Mouse (Mus musculus) lung, embryonic 16.5 days (tissue): Measurements from ENCODE around the gene Bid. TPM values are rescaled to one million over a fixed set of nuclear protein-coding genes. Genes with fewer than 3 reads are reported as not detected.

Source experiments
- ATAC-seq: fragments of 200-750 bp; cut with Nextera tagmentation; 2 replicates; pipeline ENCODE4 v1.8.0; 2017; ENCODE audit warnings: low read depth, mild to moderate bottlenecking, moderate library complexity
- H3K27ac ChIP-seq: fragments of 300-500 bp; sonication (generic); 2 replicates; pipeline ENCODE4 v1.5.1; 2014; ENCODE audit warnings: mild to moderate bottlenecking, control low read depth, low read length
- H3K27me3 ChIP-seq: fragments of 300-500 bp; sonication (generic); 2 replicates; pipeline ENCODE4 v1.6.1; 2014; ENCODE audit warnings: low read depth, low read length, mixed read lengths; ENCODE audit not compliant: control insufficient read depth, insufficient read depth
- H3K36me3 ChIP-seq: fragments of 300-500 bp; sonication (generic); 2 replicates; pipeline ENCODE4 v1.6.1; 2014; ENCODE audit warnings: low read length; ENCODE audit not compliant: control insufficient read depth, insufficient read depth
- H3K4me1 ChIP-seq: fragments of 300-500 bp; sonication (generic); replicated peaks from 2 replicates; pipeline ENCODE4 v1.6.1; 2014; ENCODE audit warnings: low read length, mixed read lengths; ENCODE audit not compliant: control insufficient read depth, insufficient read depth
- H3K4me2 ChIP-seq: fragments of 300-500 bp; sonication (generic); 2 replicates; pipeline ENCODE4 v1.6.1; 2014; ENCODE audit warnings: low read depth, low read length, control low read depth
- H3K4me3 ChIP-seq: fragments of 300-500 bp; sonication (generic); 2 replicates; pipeline ENCODE4 v1.5.1; 2014; ENCODE audit warnings: mild to moderate bottlenecking, low read length, control low read depth
- H3K9ac ChIP-seq: fragments of 300-500 bp; sonication (generic); 2 replicates; pipeline ENCODE4 v1.6.1; 2014; ENCODE audit warnings: low read length, control low read depth
- H3K9me3 ChIP-seq: fragments of 300-500 bp; sonication (generic); 2 replicates; pipeline ENCODE4 v1.6.1; 2016; ENCODE audit warnings: low read length; ENCODE audit not compliant: control insufficient read depth
- WGBS: fragments of 180-500 bp; shearing (Covaris S2); extraction: QIAGEN DNeasy Blood & Tissue Kit; methylation state at CpG from one replicate; pipeline ENCODE4 v1.1.7; 2014; 5-methylcytosine and 5-hydroxymethylcytosine counted together
- polyA plus RNA-seq: library from polyadenylated mRNA; unstranded; fragments of >200 nt; fragmentation: Nextera tagmentation; extraction: Ambion mirVana; gene quantifications from 2 replicates; pipeline ENCODE4 v1.2.1, GENCODE M21; 2015

The Bid gene
- polyA plus RNA-seq, 1 experiment from 2014 or later: 15.2 TPM

GRCm38 (mm10) chr6:120901776-120902645, 14.6 kb downstream of the Bid start:
- WGBS: 84% methylated on average over 14 of the region's 14 CpGs
- no peaks in the 10 kb centered on the region for H3K4me1 ChIP-seq
- ATAC-seq: no peak
- H3K27ac ChIP-seq: no peak overlapping the region
- no peak overlapping the region for H3K4me3 ChIP-seq
- H3K4me2 ChIP-seq: no peak overlapping the region
- H3K36me3 ChIP-seq: no peaks in the 10 kb centered on the region
- H3K27me3 ChIP-seq: no peaks in the 10 kb centered on the region
- H3K9me3 ChIP-seq: no peaks in the 10 kb centered on the region
- no peak overlapping the region for H3K9ac ChIP-seq

GRCm38 (mm10) chr6:120898188-120898833, 18.3 kb downstream of the Bid start:
- Histone ChIP-seq H3K9ac (no peak overlapping the region), H3K4me2 (no peak overlapping the region), H3K4me3 (no peak overlapping the region), H3K27me3 (no peaks in the 10 kb centered on the region), H3K27ac (no peak overlapping the region), H3K9me3 (no peaks in the 10 kb centered on the region), H3K36me3 (peaks cover 2% of the 10 kb centered on the region; the same call in 1 of the 2 replicates), H3K4me1 (no peaks in the 10 kb centered on the region)
- WGBS: 64% methylated on average over 6 of the region's 6 CpGs
- peak; percentile 68; the same call in 1 of the 2 replicates for ATAC-seq

- Histone ChIP-seq H3K4me2 (no peak overlapping the region), H3K27ac (no peak overlapping the region), H3K36me3 (peaks cover 14% of the 10 kb centered on the region), H3K9ac (no peak overlapping the region), H3K4me1 (no peaks in the 10 kb centered on the region), H3K27me3 (no peaks in the 10 kb centered on the region), H3K4me3 (no peak overlapping the region), H3K9me3 (no peaks in the 10 kb centered on the region)
- WGBS: 76% methylated on average over 9 of the region's 9 CpGs
- no peak for ATAC-seq
Observed at GRCm38 (mm10) chr6:120894524-120894923, 22.1 kb downstream of the Bid start.

- peaks cover 16% of the 10 kb centered on the region for H3K36me3 ChIP-seq
- H3K9me3 ChIP-seq: no peaks in the 10 kb centered on the region
- no peak overlapping the region for H3K4me3 ChIP-seq
- no peak for ATAC-seq
- no peak overlapping the region for H3K27ac ChIP-seq
- H3K27me3 ChIP-seq: no peaks in the 10 kb centered on the region
- H3K4me2 ChIP-seq: no peak overlapping the region
- no peak overlapping the region for H3K9ac ChIP-seq
- 93% methylated on average over 9 of the region's 9 CpGs for WGBS
- no peaks in the 10 kb centered on the region for H3K4me1 ChIP-seq
Observed at GRCm38 (mm10) chr6:120894089-120894488, 22.6 kb downstream of the Bid start.

GRCm38 (mm10) chr6:120886696-120887095, 30.0 kb downstream of the Bid start:
- 72% methylated on average over 17 of the region's 17 CpGs for WGBS
- H3K27me3 ChIP-seq: no peaks in the 10 kb centered on the region
- no peak overlapping the region for H3K27ac ChIP-seq
- H3K36me3 ChIP-seq: peaks cover 30% of the 10 kb centered on the region
- no peak overlapping the region for H3K4me2 ChIP-seq
- no peaks in the 10 kb centered on the region for H3K4me1 ChIP-seq
- ATAC-seq: no peak
- no peak overlapping the region for H3K9ac ChIP-seq
- no peaks in the 10 kb centered on the region for H3K9me3 ChIP-seq
- no peak overlapping the region for H3K4me3 ChIP-seq

GRCm38 (mm10) chr6:120884436-120884835, 32.2 kb downstream of the Bid start:
- H3K4me2 ChIP-seq: no peak overlapping the region
- H3K4me3 ChIP-seq: no peak overlapping the region
- H3K36me3 ChIP-seq: peaks cover 27% of the 10 kb centered on the region
- no peak overlapping the region for H3K27ac ChIP-seq
- WGBS: 97% methylated on average over 6 of the region's 6 CpGs
- H3K4me1 ChIP-seq: no peaks in the 10 kb centered on the region
- no peak overlapping the region for H3K9ac ChIP-seq
- H3K27me3 ChIP-seq: no peaks in the 10 kb centered on the region
- no peak for ATAC-seq
- H3K9me3 ChIP-seq: no peaks in the 10 kb centered on the region

GRCm38 (mm10) chr6:120879046-120879445, 37.6 kb downstream of the Bid start:
- Histone ChIP-seq H3K4me3 (no peak overlapping the region), H3K4me2 (no peak overlapping the region), H3K27me3 (no peaks in the 10 kb centered on the region), H3K9me3 (no peaks in the 10 kb centered on the region), H3K9ac (no peak overlapping the region), H3K27ac (no peak overlapping the region), H3K36me3 (peaks cover 20% of the 10 kb centered on the region), H3K4me1 (no peaks in the 10 kb centered on the region)
- ATAC-seq: no peak
- WGBS: 57% methylated on average over 5 of the region's 5 CpGs

GRCm38 (mm10) chr6:120873874-120874273, 42.8 kb downstream of the Bid start:
- Histone ChIP-seq H3K4me2 (no peak overlapping the region), H3K9ac (no peak overlapping the region), H3K4me3 (no peak overlapping the region), H3K27ac (no peak overlapping the region), H3K4me1 (no peaks in the 10 kb centered on the region; the same call in 1 of the 2 replicates), H3K27me3 (no peaks in the 10 kb centered on the region), H3K36me3 (peaks cover 8% of the 10 kb centered on the region; the same call in 1 of the 2 replicates), H3K9me3 (no peaks in the 10 kb centered on the region)
- no peak for ATAC-seq
- 49% methylated on average over 9 of the region's 9 CpGs for WGBS

GRCm38 (mm10) chr6:120871286-120871685, 45.4 kb downstream of the Bid start:
- peaks cover 6% of the 10 kb centered on the region; the same call in 1 of the 2 replicates for H3K36me3 ChIP-seq
- 50% methylated on average over 2 of the region's 2 CpGs for WGBS
- H3K4me3 ChIP-seq: no peak overlapping the region
- H3K4me2 ChIP-seq: no peak overlapping the region
- H3K27ac ChIP-seq: no peak overlapping the region
- no peaks in the 10 kb centered on the region for H3K9me3 ChIP-seq
- no peaks in the 10 kb centered on the region for H3K27me3 ChIP-seq
- ATAC-seq: no peak
- no peak overlapping the region for H3K9ac ChIP-seq
- H3K4me1 ChIP-seq: no peaks in the 10 kb centered on the region; the same call in 1 of the 2 replicates
